Mouse (Mus musculus) layer of hippocampus, adult 11-12 months (tissue): ENCODE results near the gene Plin2.
"Not testable (repeated sequence)": the region's sequence is repeated elsewhere in the genome, so short reads cannot be mapped to it uniquely, and the experiment has no call there.

Source experiments
- DNase-seq: peaks from one replicate; pipeline ENCODE4 v3.0.0; 2022; ENCODE audit warnings: low spot score

Gene Plin2

GRCm38 (mm10) chr4:86626496-86626895, 43.4 kb downstream of the Plin2 start:
- DNase-seq, result not testable (repeated sequence)

GRCm38 (mm10) chr4:86625463-86625862, 44.4 kb downstream of the Plin2 start:
- no peak for DNase-seq

GRCm38 (mm10) chr4:86622532-86622931, 47.3 kb downstream of the Plin2 start:
- not testable (repeated sequence) for DNase-seq

GRCm38 (mm10) chr4:86622116-86622515, 47.7 kb downstream of the Plin2 start:
- no peak for DNase-seq

- DNase-seq, result no peak
These were observed 49.4 kb downstream of the Plin2 start for GRCm38 (mm10) chr4:86620506-86620905.

GRCm38 (mm10) chr4:86612289-86612620, 57.6 kb downstream of the Plin2 start:
- no peak for DNase-seq

GRCm38 (mm10) chr4:86611524-86612288, 58.2 kb downstream of the Plin2 start, which contains the start of gene Haus6:
TSS of gene Haus6 (minus strand) at chr4:86612055.
- peak; percentile 93 for DNase-seq
